Mouse (Mus musculus): ENCODE measurements around the gene Poglut1. TPM values are rescaled to one million over a fixed set of nuclear protein-coding genes. Genes with fewer than 3 reads are reported as not detected.
"Not testable (repeated sequence)": the region's sequence is repeated elsewhere in the genome, so short reads cannot be mapped to it uniquely, and the experiment has no call there.

The Poglut1 gene
- total RNA-seq, 2 experiments from 2014 or later: 20.4 to 25.6 TPM

GRCm38 (mm10) chr16:38536544-38537146 is 13.4 kb downstream of the Poglut1 start:
- peak; percentile 83 for DNase-seq

- DNase-seq: no peak
Observed at GRCm38 (mm10) chr16:38526264-38526663, 23.8 kb downstream of the Poglut1 start.

- peak; percentile 97 for DNase-seq
Observed at GRCm38 (mm10) chr16:38522129-38523084, 27.7 kb downstream of the Poglut1 start, which contains the start of gene Timmdc1. Gene Timmdc1 (minus strand): TSS chr16:38522663.

- no peak for DNase-seq
Observed at GRCm38 (mm10) chr16:38521211-38521987, 28.7 kb downstream of the Poglut1 start.

GRCm38 (mm10) chr16:38519140-38519539 is 30.9 kb downstream of the Poglut1 start:
- no peak for DNase-seq

GRCm38 (mm10) chr16:38510846-38511245 is 39.2 kb downstream of the Poglut1 start:
- no peak for DNase-seq

GRCm38 (mm10) chr16:38506041-38506634 is 43.9 kb downstream of the Poglut1 start:
- peak; percentile 71 for DNase-seq

- DNase-seq: no peak
Observed at GRCm38 (mm10) chr16:38503528-38503927, 46.5 kb downstream of the Poglut1 start.

- DNase-seq: no peak
Observed at GRCm38 (mm10) chr16:38502469-38502868, 47.6 kb downstream of the Poglut1 start.

GRCm38 (mm10) chr16:38496604-38497140 is 53.4 kb downstream of the Poglut1 start:
- no peak for DNase-seq

GRCm38 (mm10) chr16:38493890-38494289 is 56.2 kb downstream of the Poglut1 start:
- DNase-seq: no peak

- no peak for DNase-seq
Observed at GRCm38 (mm10) chr16:38492551-38492950, 57.5 kb downstream of the Poglut1 start.

GRCm38 (mm10) chr16:38483582-38484309 is 66.3 kb downstream of the Poglut1 start:
- DNase-seq: peak; percentile 21

GRCm38 (mm10) chr16:38482780-38483562 is 67.1 kb downstream of the Poglut1 start:
- DNase-seq: peak; percentile 60

GRCm38 (mm10) chr16:38481327-38481726 is 68.7 kb downstream of the Poglut1 start:
- DNase-seq: no peak

GRCm38 (mm10) chr16:38478296-38478695 is 71.8 kb downstream of the Poglut1 start:
- DNase-seq: no peak

GRCm38 (mm10) chr16:38477241-38477608 is 72.8 kb downstream of the Poglut1 start:
- DNase-seq: not testable (repeated sequence)

- DNase-seq: peak; percentile 63
Observed at GRCm38 (mm10) chr16:38476312-38477240, 73.5 kb downstream of the Poglut1 start.

GRCm38 (mm10) chr16:38475681-38476311 is 74.3 kb downstream of the Poglut1 start:
- no peak for DNase-seq

All from adrenal gland, postnatal 10 days (tissue).